16 mouse cellular contexts compared by ENCODE assay signal in genomic region chr1:192947839-192948173, GRCm38 (mm10).
A peak's percentile ranks its signal among the peaks of the same experiment; 100 is the strongest.
DNase-seq lines count a peak whose midpoint lies in the region; ATAC-seq lines count a peak whose summit lies in the region.
"Had no signal": no experiment of that assay in that cellular context is flagged by ENCODE, and none has a peak within 500 bp of the region (broad histone marks: within the 10 kb centered on the region; RNA-seq: fewer than 3 reads in every experiment).

No protein-coding gene starts in this region.

- no peaks in the 10 kb centered on the region for H3K9me3 ChIP-seq in forebrain, embryonic 14.5 days (replicated peaks; ENCODE audit: control insufficient read depth, low read length)
- H3K9me3 ChIP-seq in neural tube, embryonic 12.5 days = no peaks in the 10 kb centered on the region
- H3K9me3 ChIP-seq: embryonic facial prominence, embryonic 15.5 days; heart, embryonic 13.5 days; limb, embryonic 13.5 days; stomach, embryonic 15.5 days had no signal

- peak overlapping the region; percentile 12; the same call in 1 of the 2 replicates for H3K4me2 ChIP-seq in forebrain, embryonic 14.5 days (ENCODE audit: low read length)
- no peak overlapping the region for H3K4me2 ChIP-seq in neural tube, embryonic 12.5 days (replicated peaks)
- H3K4me2 ChIP-seq: embryonic facial prominence, embryonic 15.5 days; heart, embryonic 13.5 days; limb, embryonic 13.5 days; stomach, embryonic 15.5 days had no signal

- peak overlapping the region; percentile 72 for H3K27ac ChIP-seq in forebrain, embryonic 14.5 days (ENCODE audit: low read depth, low read length)
- H3K27ac ChIP-seq in neural tube, embryonic 12.5 days = no peak overlapping the region
- H3K27ac ChIP-seq: embryonic facial prominence, embryonic 15.5 days; heart, embryonic 13.5 days; limb, embryonic 13.5 days; stomach, embryonic 15.5 days had no signal

- H3K9ac ChIP-seq in forebrain, embryonic 14.5 days (ENCODE audit: low read length) = no peak overlapping the region
- H3K9ac ChIP-seq in neural tube, embryonic 12.5 days = no peak overlapping the region
- H3K9ac ChIP-seq: embryonic facial prominence, embryonic 15.5 days; heart, embryonic 13.5 days; limb, embryonic 13.5 days; stomach, embryonic 15.5 days had no signal

- no peaks in the 10 kb centered on the region for H3K36me3 ChIP-seq in forebrain, embryonic 14.5 days (ENCODE audit: control insufficient read depth, insufficient read depth, low read length)
- no peaks in the 10 kb centered on the region for H3K36me3 ChIP-seq in neural tube, embryonic 12.5 days
- H3K36me3 ChIP-seq: embryonic facial prominence, embryonic 15.5 days; heart, embryonic 13.5 days; limb, embryonic 13.5 days; stomach, embryonic 15.5 days had no signal

- peak; percentile 77 for DNase-seq in embryo, embryonic 10 days (ENCODE audit: low spot score)
- DNase-seq in forebrain, embryonic 14.5 days (ENCODE audit: low spot score) = peak; percentile 83
- peak; percentile 18 for DNase-seq in hindlimb bud, embryonic 11.5 days (ENCODE audit: extremely low spot score, low read depth, low spot score)
- DNase-seq in heart, postnatal 4 days = no peak
- DNase-seq in layer of hippocampus, postnatal 36 days = no peak
- no peak for DNase-seq in urinary bladder, postnatal 25 days (ENCODE audit: low spot score)
- DNase-seq in Muller cell, postnatal 12 days (ENCODE audit: inconsistent ontology term) = no peak
- DNase-seq: B cell, adult 2 months; cerebellum, adult 11 months; right cerebral cortex, postnatal 14 days had no signal

- 11% methylated on average over 2 of the region's 2 CpGs for WGBS in forebrain, embryonic 14.5 days
- WGBS in neural tube, embryonic 12.5 days = 29% methylated on average over 2 of the region's 2 CpGs

- H3K4me3 ChIP-seq in forebrain, embryonic 14.5 days (ENCODE audit: low read depth, low read length) = no peak overlapping the region
- no peak overlapping the region for H3K4me3 ChIP-seq in neural tube, embryonic 12.5 days
- H3K4me3 ChIP-seq: embryonic facial prominence, embryonic 15.5 days; heart, embryonic 13.5 days; limb, embryonic 13.5 days; stomach, embryonic 15.5 days had no signal

- H3K27me3 ChIP-seq in forebrain, embryonic 14.5 days (replicated peaks; ENCODE audit: control insufficient read depth, insufficient read depth, low read length) = no peaks in the 10 kb centered on the region
- no peaks in the 10 kb centered on the region for H3K27me3 ChIP-seq in neural tube, embryonic 12.5 days (replicated peaks)
- H3K27me3 ChIP-seq: embryonic facial prominence, embryonic 15.5 days; heart, embryonic 13.5 days; limb, embryonic 13.5 days; stomach, embryonic 15.5 days had no signal

- ATAC-seq in forebrain, embryonic 14.5 days = peak; percentile 85
- ATAC-seq in neural tube, embryonic 12.5 days (ENCODE audit: low FRiP score, low read depth) = peak; percentile 41; the same call in 1 of the 2 replicates
- ATAC-seq: intestine, embryonic 16.5 days had no signal

- H3K4me1 ChIP-seq in forebrain, embryonic 14.5 days (ENCODE audit: control insufficient read depth, insufficient read depth, low read length) = peaks cover 6% of the 10 kb centered on the region
- H3K4me1 ChIP-seq in neural tube, embryonic 12.5 days = 0 out of 2 replicates have a peak, but pooled peaks cover 4% of the 10 kb centered on the region
- H3K4me1 ChIP-seq: embryonic facial prominence, embryonic 15.5 days; heart, embryonic 13.5 days; limb, embryonic 13.5 days; stomach, embryonic 15.5 days had no signal

Comparison
In these comparisons a context has a peak if more than half of its experiments do, and no peak if none do; other contexts are left out.
1. DNase-seq: peak in embryo, embryonic 10 days (single experiment), forebrain, embryonic 14.5 days (single experiment) and hindlimb bud, embryonic 11.5 days (single experiment); none in heart, postnatal 4 days (single experiment), layer of hippocampus, postnatal 36 days (0 of 2), urinary bladder, postnatal 25 days (single experiment) and Muller cell, postnatal 12 days (single experiment).